Mouse (Mus musculus) liver, embryonic 13.5 days (tissue): ENCODE measurements at regions not wholly inside any gene's neighbourhood (a gene's known extent, or its start where the extent isn't known, plus 50 kb on each side); places are given as distances from the start of the nearest gene placed in this dataset.

Experiments used
- ATAC-seq: fragments of 200-750 bp; cut with Nextera tagmentation; 2 replicates; pipeline ENCODE4 v1.8.0; 2017; ENCODE audit warnings: low read depth, mild to moderate bottlenecking, moderate number of reproducible peaks, moderate library complexity
- DNase-seq: peaks from one replicate; pipeline ENCODE4 v3.0.0; 2022
- H3K27ac ChIP-seq: fragments of 300-500 bp; sonication (generic); 2 replicates; pipeline ENCODE4 v1.5.1; 2015; ENCODE audit warnings: moderate library complexity, mild to moderate bottlenecking, inconsistent platforms
- H3K27me3 ChIP-seq: fragments of 300-500 bp; sonication (generic); 2 replicates; pipeline ENCODE4 v1.6.1; 2015; ENCODE audit warnings: mild to moderate bottlenecking, inconsistent platforms
- H3K36me3 ChIP-seq: fragments of 300-500 bp; sonication (generic); 2 replicates; pipeline ENCODE4 v1.6.1; 2015; ENCODE audit warnings: mild to moderate bottlenecking, inconsistent platforms
- H3K4me1 ChIP-seq: fragments of 300-500 bp; sonication (generic); replicated peaks from 2 replicates; pipeline ENCODE4 v1.6.1; 2015; ENCODE audit warnings: inconsistent platforms
- H3K4me2 ChIP-seq: fragments of 300-500 bp; sonication (generic); 2 replicates; pipeline ENCODE4 v1.6.1; 2015; ENCODE audit warnings: inconsistent platforms, mild to moderate bottlenecking, moderate library complexity
- H3K4me3 ChIP-seq: fragments of 300-500 bp; sonication (generic); replicated peaks from 2 replicates; pipeline ENCODE4 v1.5.1; 2015; ENCODE audit warnings: mild to moderate bottlenecking, inconsistent platforms
- H3K9ac ChIP-seq: fragments of 300-500 bp; sonication (generic); 2 replicates; pipeline ENCODE4 v1.6.1; 2015; ENCODE audit warnings: mild to moderate bottlenecking, inconsistent platforms
- H3K9me3 ChIP-seq: fragments of 300-500 bp; sonication (generic); replicated peaks from 2 replicates; pipeline ENCODE4 v1.6.1; 2016; ENCODE audit warnings: inconsistent platforms
- WGBS: fragments of 180-500 bp; shearing (Covaris S2); methylation state at CpG from one replicate; pipeline ENCODE4 v1.1.7; 2015; ENCODE audit not compliant: insufficient replicate concordance; 5-methylcytosine and 5-hydroxymethylcytosine counted together

- Histone ChIP-seq H3K4me2 (no peak overlapping the region), H3K36me3 (no peaks in the 10 kb centered on the region), H3K27ac (no peak overlapping the region), H3K9ac (no peak overlapping the region), H3K4me1 (no peaks in the 10 kb centered on the region), H3K4me3 (no peak overlapping the region), H3K9me3 (no peaks in the 10 kb centered on the region), H3K27me3 (no peaks in the 10 kb centered on the region)
- ATAC-seq (no peak), DNase-seq (no peak)
- WGBS = 67% methylated on average over 3 of the region's 3 CpGs
These were observed 272.4 kb upstream of the Alcam start for GRCm38 (mm10) chr16:52726120-52726844.

- H3K9ac ChIP-seq = no peak overlapping the region
- ATAC-seq = no peak
- no peaks in the 10 kb centered on the region for H3K4me1 ChIP-seq
- 58% methylated on average over 1 of the region's 1 CpGs for WGBS
- no peak overlapping the region for H3K27ac ChIP-seq
- H3K27me3 ChIP-seq = no peaks in the 10 kb centered on the region
- H3K36me3 ChIP-seq = no peaks in the 10 kb centered on the region
- no peak overlapping the region for H3K4me2 ChIP-seq
- no peak overlapping the region for H3K4me3 ChIP-seq
- DNase-seq = no peak
- no peaks in the 10 kb centered on the region for H3K9me3 ChIP-seq
These were observed 264.5 kb upstream of the Alcam start for GRCm38 (mm10) chr16:52718231-52718932.

- Histone ChIP-seq H3K27me3 (no peaks in the 10 kb centered on the region), H3K27ac (no peak overlapping the region), H3K4me3 (no peak overlapping the region), H3K36me3 (no peaks in the 10 kb centered on the region), H3K4me2 (no peak overlapping the region), H3K4me1 (no peaks in the 10 kb centered on the region), H3K9ac (no peak overlapping the region), H3K9me3 (no peaks in the 10 kb centered on the region)
- ATAC-seq (no peak), DNase-seq (no peak)
- WGBS = 61% methylated on average over 1 of the region's 1 CpGs
These were observed 236.4 kb upstream of the Alcam start for GRCm38 (mm10) chr16:52690272-52690671.

GRCm38 (mm10) chr16:52654825-52655224, 201.0 kb upstream of the Alcam start:
- Histone ChIP-seq H3K27me3 (no peaks in the 10 kb centered on the region), H3K4me2 (no peak overlapping the region), H3K9me3 (no peaks in the 10 kb centered on the region), H3K27ac (no peak overlapping the region), H3K4me3 (no peak overlapping the region), H3K9ac (no peak overlapping the region), H3K36me3 (no peaks in the 10 kb centered on the region), H3K4me1 (no peaks in the 10 kb centered on the region)
- no peak for ATAC-seq
- no peak for DNase-seq
